Mouse (Mus musculus) limb, embryonic 15.5 days (tissue): ENCODE results near the gene Mfsd12. TPM values are rescaled to one million over a fixed set of nuclear protein-coding genes. Genes with fewer than 3 reads are reported as not detected.
A peak's percentile ranks its signal among the peaks of the same experiment; 100 is the strongest.

Experiments
- ATAC-seq: fragments of 200-750 bp; cut with Nextera tagmentation; 2 replicates; pipeline ENCODE4 v1.8.0; 2017; ENCODE audit warnings: low read depth, moderate TSS enrichment; ENCODE audit not compliant: insufficient number of reproducible peaks, low FRiP score, low TSS enrichment
- H3K27ac ChIP-seq: fragments of 300-500 bp; sonication (generic); 2 replicates; pipeline ENCODE4 v1.5.1; 2015; ENCODE audit warnings: moderate library complexity, mild to moderate bottlenecking, inconsistent platforms
- H3K27me3 ChIP-seq: fragments of 300-500 bp; sonication (generic); 2 replicates; pipeline ENCODE4 v1.6.1; 2015; ENCODE audit warnings: inconsistent platforms
- H3K36me3 ChIP-seq: fragments of 300-500 bp; sonication (generic); 2 replicates; pipeline ENCODE4 v1.6.1; 2015; ENCODE audit warnings: inconsistent platforms
- H3K4me1 ChIP-seq: fragments of 300-500 bp; sonication (generic); 2 replicates; pipeline ENCODE4 v1.6.1; 2015; ENCODE audit warnings: inconsistent platforms
- H3K4me2 ChIP-seq: fragments of 300-500 bp; sonication (generic); 2 replicates; pipeline ENCODE4 v1.6.1; 2015; ENCODE audit warnings: mild to moderate bottlenecking, inconsistent platforms
- H3K4me3 ChIP-seq: fragments of 300-500 bp; sonication (generic); 2 replicates; pipeline ENCODE4 v1.5.1; 2015; ENCODE audit warnings: mild to moderate bottlenecking, inconsistent platforms
- H3K9ac ChIP-seq: fragments of 300-500 bp; sonication (generic); 2 replicates; pipeline ENCODE4 v1.6.1; 2015; ENCODE audit warnings: inconsistent platforms
- H3K9me3 ChIP-seq: fragments of 300-500 bp; sonication (generic); 2 replicates; pipeline ENCODE4 v1.6.1; 2016; ENCODE audit warnings: inconsistent platforms
- WGBS: fragments of 180-500 bp; shearing (Covaris S2); methylation state at CpG from one replicate; pipeline ENCODE4 v1.1.7; 2015; 5-methylcytosine and 5-hydroxymethylcytosine counted together
- polyA plus RNA-seq: library from polyadenylated mRNA; unstranded; fragments of >200 nt; fragmentation: Nextera tagmentation; extraction: Ambion mirVana; gene quantifications from 2 replicates; pipeline ENCODE4 v1.2.1, GENCODE M21; 2015

The Mfsd12 gene
- polyA plus RNA-seq, result 13.3 and 13.4 TPM in 2 replicates

GRCm38 (mm10) chr10:81356991-81357844 is at the start of gene Mfsd12:
Mfsd12 (plus strand) TSS chr10:81357491.
- H3K27me3 ChIP-seq, result 0 out of 2 replicates have a peak, but pooled peaks cover 3% of the 10 kb centered on the region
- 2% methylated on average over 78 of the region's 79 CpGs for WGBS
- peak; percentile 78 for ATAC-seq
- peak within 1 kb of the TSS; percentile 76 for H3K4me3 ChIP-seq
- H3K9me3 ChIP-seq, result no peaks in the 10 kb centered on the region
- 0 out of 2 replicates have a peak, but pooled peaks cover 7% of the 10 kb centered on the region for H3K36me3 ChIP-seq
- H3K27ac ChIP-seq, result peak within 1 kb of the TSS; percentile 38; the same call in 1 of the 2 replicates
- H3K4me2 ChIP-seq, result peak within 1 kb of the TSS; percentile 97
- peaks cover 31% of the 10 kb centered on the region for H3K4me1 ChIP-seq
- H3K9ac ChIP-seq, result peak within 1 kb of the TSS; percentile 84

GRCm38 (mm10) chr10:81309571-81309970 is 47.7 kb upstream of the Mfsd12 start:
- WGBS, result 91% methylated on average over 5 of the region's 5 CpGs
- Histone ChIP-seq H3K4me1 (0 out of 2 replicates have a peak, but pooled peaks cover 2% of the 10 kb centered on the region), H3K4me3 (no peak overlapping the region), H3K4me2 (no peak overlapping the region), H3K27ac (no peak overlapping the region), H3K27me3 (no peaks in the 10 kb centered on the region), H3K9me3 (0 out of 2 replicates have a peak, but pooled peaks cover 3% of the 10 kb centered on the region), H3K36me3 (peaks cover 90% of the 10 kb centered on the region), H3K9ac (no peak overlapping the region)
- no peak for ATAC-seq

GRCm38 (mm10) chr10:81313581-81313980 is 43.7 kb upstream of the Mfsd12 start:
- ATAC-seq, result no peak
- no peaks in the 10 kb centered on the region for H3K27me3 ChIP-seq
- H3K36me3 ChIP-seq, result peaks cover 95% of the 10 kb centered on the region
- H3K4me2 ChIP-seq, result no peak overlapping the region
- no peak overlapping the region for H3K4me3 ChIP-seq
- H3K9me3 ChIP-seq, result no peaks in the 10 kb centered on the region
- no peak overlapping the region for H3K9ac ChIP-seq
- no peak overlapping the region for H3K27ac ChIP-seq
- WGBS, result 91% methylated on average over 13 of the region's 13 CpGs
- H3K4me1 ChIP-seq, result peaks cover 22% of the 10 kb centered on the region

- Histone ChIP-seq H3K4me1 (peaks cover 28% of the 10 kb centered on the region), H3K27ac (no peak overlapping the region), H3K9ac (no peak overlapping the region), H3K9me3 (no peaks in the 10 kb centered on the region), H3K4me3 (no peak overlapping the region), H3K36me3 (peaks cover 90% of the 10 kb centered on the region), H3K4me2 (no peak overlapping the region), H3K27me3 (no peaks in the 10 kb centered on the region)
- ATAC-seq, result no peak
- WGBS, result 83% methylated on average over 7 of the region's 7 CpGs
Measured at GRCm38 (mm10) chr10:81314201-81314600, 43.1 kb upstream of the Mfsd12 start.

DNA sequence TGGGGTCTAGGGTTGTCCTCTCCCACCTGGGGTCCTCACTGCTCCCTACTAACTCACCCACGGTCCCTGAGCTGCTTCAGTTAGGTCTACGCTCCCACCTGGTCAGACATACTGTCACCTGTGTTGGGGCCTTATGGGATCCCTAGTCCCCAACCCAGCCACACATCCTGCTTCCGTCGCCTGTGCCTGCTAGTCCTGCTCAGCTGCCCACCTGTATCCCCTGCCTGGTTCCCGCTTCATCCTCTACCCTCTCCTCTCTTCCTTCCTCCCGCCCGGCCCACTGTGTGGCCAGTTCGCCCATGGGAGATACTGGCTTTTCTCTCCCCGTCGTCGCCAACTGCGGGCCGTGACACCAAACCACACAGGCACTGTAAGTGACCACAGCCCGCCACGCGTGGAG is 41.7 kb upstream of the Mfsd12 start:
- Histone ChIP-seq H3K9me3 (no peaks in the 10 kb centered on the region), H3K4me2 (no peak overlapping the region), H3K4me3 (no peak overlapping the region), H3K27ac (no peak overlapping the region), H3K36me3 (peaks cover 77% of the 10 kb centered on the region), H3K9ac (no peak overlapping the region), H3K27me3 (no peaks in the 10 kb centered on the region), H3K4me1 (peaks cover 37% of the 10 kb centered on the region)
- no peak for ATAC-seq
- WGBS, result 93% methylated on average over 16 of the region's 16 CpGs

GRCm38 (mm10) chr10:81316338-81317060 is 40.8 kb upstream of the Mfsd12 start:
- ATAC-seq, result no peak
- H3K36me3 ChIP-seq, result peaks cover 68% of the 10 kb centered on the region
- peaks cover 37% of the 10 kb centered on the region for H3K4me1 ChIP-seq
- no peaks in the 10 kb centered on the region for H3K27me3 ChIP-seq
- H3K27ac ChIP-seq, result peak overlapping the region; percentile 47; the same call in 1 of the 2 replicates
- peak overlapping the region; percentile 28 for H3K4me3 ChIP-seq
- WGBS, result 54% methylated on average over 16 of the region's 16 CpGs
- no peaks in the 10 kb centered on the region for H3K9me3 ChIP-seq
- H3K4me2 ChIP-seq, result peak overlapping the region; percentile 44
- H3K9ac ChIP-seq, result peak overlapping the region; percentile 28; the same call in 1 of the 2 replicates

- peak overlapping the region; percentile 28; the same call in 1 of the 2 replicates for H3K9ac ChIP-seq
- peaks cover 62% of the 10 kb centered on the region for H3K36me3 ChIP-seq
- peak overlapping the region; percentile 44 for H3K4me2 ChIP-seq
- H3K27ac ChIP-seq, result peak overlapping the region; percentile 47; the same call in 1 of the 2 replicates
- peaks cover 44% of the 10 kb centered on the region for H3K4me1 ChIP-seq
- no peaks in the 10 kb centered on the region for H3K9me3 ChIP-seq
- 19% methylated on average over 19 of the region's 20 CpGs for WGBS
- peak overlapping the region; percentile 28 for H3K4me3 ChIP-seq
- ATAC-seq, result no peak
- no peaks in the 10 kb centered on the region for H3K27me3 ChIP-seq
Measured at GRCm38 (mm10) chr10:81317273-81317672, 40.0 kb upstream of the Mfsd12 start.

GRCm38 (mm10) chr10:81318589-81319329 is 38.5 kb upstream of the Mfsd12 start:
- H3K4me2 ChIP-seq, result 0 out of 2 replicates have a peak overlapping the region, but pooled peaks have one; percentile 74
- WGBS, result 87% methylated on average over 13 of the region's 13 CpGs
- no peak overlapping the region for H3K9ac ChIP-seq
- peak overlapping the region; percentile 99; the same call in 1 of the 2 replicates for H3K4me3 ChIP-seq
- H3K36me3 ChIP-seq, result peaks cover 62% of the 10 kb centered on the region
- peaks cover 53% of the 10 kb centered on the region for H3K4me1 ChIP-seq
- no peak for ATAC-seq
- no peaks in the 10 kb centered on the region for H3K9me3 ChIP-seq
- no peaks in the 10 kb centered on the region for H3K27me3 ChIP-seq
- H3K27ac ChIP-seq, result peak overlapping the region; percentile 92

GRCm38 (mm10) chr10:81319330-81319699 is 38.0 kb upstream of the Mfsd12 start:
- Histone ChIP-seq H3K27ac (peak overlapping the region; percentile 92), H3K9me3 (no peaks in the 10 kb centered on the region), H3K4me2 (peak overlapping the region; percentile 74), H3K9ac (peak overlapping the region; percentile 18; the same call in 1 of the 2 replicates), H3K36me3 (peaks cover 62% of the 10 kb centered on the region), H3K4me1 (peaks cover 53% of the 10 kb centered on the region), H3K4me3 (peak overlapping the region; percentile 99), H3K27me3 (no peaks in the 10 kb centered on the region)
- WGBS, result 25% methylated on average over 8 of the region's 8 CpGs
- no peak for ATAC-seq

GRCm38 (mm10) chr10:81319741-81320549 is 37.3 kb upstream of the Mfsd12 start:
- Histone ChIP-seq H3K4me1 (peaks cover 53% of the 10 kb centered on the region), H3K4me2 (peak overlapping the region; percentile 74), H3K4me3 (peak overlapping the region; percentile 99), H3K9me3 (no peaks in the 10 kb centered on the region), H3K36me3 (peaks cover 62% of the 10 kb centered on the region), H3K9ac (peak overlapping the region; percentile 18; the same call in 1 of the 2 replicates), H3K27ac (peak overlapping the region; percentile 92), H3K27me3 (no peaks in the 10 kb centered on the region)
- under 1% methylated on average over 38 of the region's 38 CpGs for WGBS
- ATAC-seq, result no peak; the same call in 1 of the 2 replicates
